Mouse (Mus musculus): ENCODE results near the gene Bpifb2. TPM values are rescaled to one million over a fixed set of nuclear protein-coding genes. Genes with fewer than 3 reads are reported as not detected.

The Bpifb2 gene
- total RNA-seq, 2 experiments from 2014 or later: not detected

DNA sequence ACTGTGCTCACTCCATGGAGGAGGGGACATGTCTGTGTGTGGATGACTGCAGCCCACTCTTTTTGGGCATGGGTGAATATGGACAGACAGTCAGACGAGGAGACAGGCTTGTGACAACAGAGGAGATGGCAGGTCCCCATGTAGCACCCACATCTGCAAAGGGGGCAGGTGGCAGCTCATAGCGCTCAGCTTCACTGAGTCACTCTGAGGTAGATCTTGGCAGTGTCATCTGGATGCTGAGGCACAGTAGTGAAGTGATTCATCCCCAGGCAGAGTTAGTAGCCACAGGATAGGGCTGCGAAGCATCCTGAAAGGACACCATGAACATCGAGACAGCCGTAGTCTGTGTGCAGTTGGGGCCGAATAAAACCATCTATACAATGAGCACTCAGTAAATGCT, 46.4 kb downstream of the Bpifb2 start:
- ATAC-seq (replicated peaks; ENCODE audit: low FRiP score, low TSS enrichment, poor library complexity, severe bottlenecking): no peak

DNA sequence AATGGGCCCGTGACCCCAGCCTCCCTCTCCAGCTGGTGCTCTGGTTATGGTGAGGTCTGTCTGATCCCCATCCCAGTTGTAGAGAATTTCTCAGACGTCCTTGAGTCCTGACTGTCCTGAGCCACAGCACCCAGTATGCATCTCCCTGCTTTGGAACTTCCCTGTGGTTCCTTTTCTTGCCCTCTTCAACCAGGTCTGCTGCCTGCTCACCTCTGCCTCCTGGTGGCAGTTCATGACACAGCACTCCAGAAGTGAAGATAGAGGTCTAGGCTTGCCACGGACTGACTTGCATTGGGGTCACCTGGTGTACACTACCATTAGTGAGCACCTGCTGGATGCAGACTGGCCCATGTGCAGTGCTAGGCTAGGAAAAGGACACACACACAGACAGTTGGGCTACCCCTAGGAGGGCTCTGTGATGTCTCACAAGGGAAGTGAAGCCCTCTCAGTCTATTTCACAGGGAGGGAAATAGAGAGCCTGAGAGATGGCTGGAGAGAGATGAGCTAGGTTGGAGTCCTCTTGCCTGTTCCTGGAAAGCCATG, 55.1 kb downstream of the Bpifb2 start:
- peak; percentile 75 for ATAC-seq (replicated peaks; ENCODE audit: low FRiP score, low TSS enrichment, poor library complexity, severe bottlenecking)

DNA sequence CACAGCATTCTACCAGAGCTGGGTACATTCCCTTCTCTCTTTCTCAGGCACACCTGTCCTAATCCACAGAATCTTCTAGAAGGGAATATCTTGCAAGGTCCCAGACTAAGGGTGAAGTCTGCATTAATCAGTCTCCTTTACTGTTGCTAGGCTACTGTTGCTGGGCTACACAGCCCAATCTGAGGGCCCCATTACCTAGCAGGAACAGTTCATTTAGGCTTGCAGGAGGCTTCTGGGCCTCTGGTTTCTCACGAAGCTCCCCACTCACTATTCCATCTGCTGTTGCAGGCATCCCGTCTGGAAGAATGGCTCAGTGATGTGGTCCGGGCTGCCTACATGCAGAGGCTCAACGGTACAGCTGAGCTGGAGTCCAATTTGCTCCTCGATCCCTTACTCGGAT, 56.3 kb downstream of the Bpifb2 start:
- ATAC-seq (replicated peaks; ENCODE audit: low FRiP score, low TSS enrichment, poor library complexity, severe bottlenecking): no peak

DNA sequence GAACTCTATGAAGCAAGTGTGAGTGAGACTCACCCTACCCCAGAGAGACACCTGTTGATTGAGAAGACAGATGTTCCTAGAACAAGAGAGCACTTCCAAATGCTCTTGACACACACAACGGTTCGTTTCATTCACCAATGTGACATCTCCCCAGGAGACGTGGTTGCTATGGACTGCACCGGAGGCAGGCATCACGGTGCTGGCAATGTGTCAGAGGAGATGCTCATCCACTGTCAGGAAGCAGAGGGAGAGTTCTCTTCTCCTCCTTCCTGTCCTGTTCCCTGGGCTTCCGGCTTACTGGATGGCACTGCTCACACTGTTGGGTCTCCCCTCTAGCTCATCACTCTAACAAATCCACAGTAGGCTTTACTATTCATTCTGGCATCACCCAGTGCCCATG, 58.5 kb downstream of the Bpifb2 start:
- no peak for ATAC-seq (replicated peaks; ENCODE audit: low FRiP score, low TSS enrichment, poor library complexity, severe bottlenecking)

DNA sequence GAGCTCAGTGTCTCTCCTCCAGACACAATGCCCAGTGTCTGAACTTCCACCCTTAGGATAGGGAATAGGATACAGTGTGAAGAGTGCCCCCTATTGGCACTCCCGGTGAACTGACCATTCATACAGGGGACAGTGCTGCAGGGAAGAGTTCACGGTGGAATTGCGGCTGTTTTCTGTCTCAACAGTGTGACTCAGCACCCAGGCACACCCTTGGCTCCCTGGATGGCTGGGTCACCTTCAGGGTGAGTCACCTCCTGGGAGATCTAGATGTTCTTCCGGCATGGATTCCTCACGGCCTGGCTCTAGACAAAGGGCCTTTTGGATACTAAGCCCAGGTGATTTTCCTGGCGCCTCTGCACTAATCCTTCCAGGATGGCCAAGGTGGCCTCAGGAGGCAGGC, 60.5 kb downstream of the Bpifb2 start:
- no peak for ATAC-seq (replicated peaks; ENCODE audit: low FRiP score, low TSS enrichment, poor library complexity, severe bottlenecking)

DNA sequence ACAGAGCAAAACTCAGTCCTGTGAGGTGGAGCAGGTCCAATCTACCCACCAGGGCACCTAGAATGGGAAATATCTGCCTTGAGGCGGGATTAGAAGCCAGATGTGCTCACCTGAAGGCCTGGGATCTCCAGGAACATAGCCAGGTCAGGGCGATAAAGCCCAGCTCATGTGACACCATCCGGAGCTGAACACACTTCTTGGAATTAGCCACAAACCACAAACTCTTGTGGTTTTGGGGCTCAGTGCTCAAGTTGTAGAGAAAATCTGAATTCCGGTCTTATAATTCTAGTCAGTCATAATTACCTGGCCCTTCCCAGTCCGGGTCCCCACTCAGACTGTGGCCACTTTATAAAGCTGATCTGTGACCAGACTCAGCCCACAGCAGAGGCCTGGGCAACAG, 63.0 kb downstream of the Bpifb2 start, which contains the start of gene Bpifb4:
TSS of gene Bpifb4 (plus strand) at position 370 of the 400 bp plus-strand sequence.
- no peak for ATAC-seq (replicated peaks; ENCODE audit: low FRiP score, low TSS enrichment, poor library complexity, severe bottlenecking)

DNA sequence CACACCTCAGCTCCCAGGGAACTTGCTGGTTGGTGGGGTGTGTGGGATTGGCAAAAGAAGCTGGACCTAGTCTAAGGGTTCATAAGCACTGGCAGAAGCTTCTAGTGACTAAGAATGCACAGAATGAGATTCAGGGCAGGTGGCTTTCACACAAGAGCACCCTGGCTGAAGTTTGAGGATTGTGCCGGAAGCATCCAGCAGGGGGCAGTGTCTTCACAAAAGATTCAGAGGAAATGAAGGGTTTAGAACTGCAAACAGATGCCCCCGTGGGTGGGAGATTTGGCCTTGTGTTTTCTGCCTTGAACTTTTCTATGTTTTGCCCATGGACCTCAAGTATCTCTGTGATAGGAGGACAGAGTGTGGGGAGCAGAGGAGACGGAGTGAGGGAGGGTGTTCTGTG, 68.7 kb downstream of the Bpifb2 start:
- ATAC-seq (replicated peaks; ENCODE audit: low FRiP score, low TSS enrichment, poor library complexity, severe bottlenecking): peak; percentile 48; the same call in 1 of the 2 replicates

DNA sequence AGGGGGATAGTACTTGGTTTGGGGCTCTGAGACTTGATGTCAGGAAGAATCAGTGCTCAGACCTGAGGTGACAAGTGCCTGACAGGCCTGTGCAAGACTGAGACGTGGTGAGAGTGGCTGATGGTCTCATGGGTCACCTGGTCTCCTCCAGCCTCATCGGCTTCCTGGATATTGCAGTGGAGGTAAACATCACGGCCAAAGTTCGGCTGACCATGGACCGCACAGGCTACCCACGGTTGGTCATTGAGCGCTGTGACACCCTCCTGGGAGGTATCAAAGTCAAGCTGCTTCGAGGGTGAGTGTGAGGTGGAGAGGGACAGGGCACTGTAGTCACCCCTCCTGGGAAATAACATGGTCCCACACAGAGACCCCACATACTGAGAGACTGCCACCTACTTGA, 69.7 kb downstream of the Bpifb2 start:
- no peak for ATAC-seq (replicated peaks; ENCODE audit: low FRiP score, low TSS enrichment, poor library complexity, severe bottlenecking)

Other genes with a start within 250 kb of the Bpifb2 start
- 25.8 and 35.8 TPM in 2 replicates for gene Commd7, start 242.3 kb upstream of the Bpifb2 start, total RNA-seq (2014; fragmentation: Nextera tagmentation)
- 22.3 and 24.1 TPM in 2 replicates for gene Commd7, start 242.3 kb upstream of the Bpifb2 start, total RNA-seq (2017)
- gene Dnmt3b, start 225.6 kb upstream of the Bpifb2 start, total RNA-seq (2014; fragmentation: Nextera tagmentation): 20.2 and 22.1 TPM in 2 replicates
- 13.4 and 18.0 TPM in 2 replicates for gene Dnmt3b, start 225.6 kb upstream of the Bpifb2 start, total RNA-seq (2017)
- 1.4 and 1.5 TPM in 2 replicates for gene Dnmt3c, start 178.4 kb upstream of the Bpifb2 start, total RNA-seq (2014; fragmentation: Nextera tagmentation)
- gene Dnmt3c, start 178.4 kb upstream of the Bpifb2 start, total RNA-seq (2017): 0.47 and 0.53 TPM in 2 replicates
- gene Mapre1, start 133.8 kb upstream of the Bpifb2 start, total RNA-seq (2014; fragmentation: Nextera tagmentation): 109 and 127 TPM in 2 replicates
- gene Mapre1, start 133.8 kb upstream of the Bpifb2 start, total RNA-seq (2017): 243 and 279 TPM in 2 replicates
- 0.76 and 0.82 TPM in 2 replicates for gene Efcab8, start 95.1 kb upstream of the Bpifb2 start, total RNA-seq (2014; fragmentation: Nextera tagmentation)
- gene Efcab8, start 95.1 kb upstream of the Bpifb2 start, total RNA-seq (2017): not detected in 2 replicates
- gene Sun5, start 4.0 kb upstream of the Bpifb2 start, total RNA-seq (2014; fragmentation: Nextera tagmentation): not detected in 2 replicates
- gene Sun5, start 4.0 kb upstream of the Bpifb2 start, total RNA-seq (2017): not detected in 2 replicates
- not detected in 2 replicates for gene Bpifb6, start 25.3 kb downstream of the Bpifb2 start, total RNA-seq (2014; fragmentation: Nextera tagmentation)
- gene Bpifb6, start 25.3 kb downstream of the Bpifb2 start, total RNA-seq (2017): not detected in 2 replicates
- not detected in 2 replicates for gene Bpifb3, start 43.2 kb downstream of the Bpifb2 start, total RNA-seq (2014; fragmentation: Nextera tagmentation)
- gene Bpifb3, start 43.2 kb downstream of the Bpifb2 start, total RNA-seq (2017): not detected in 2 replicates
- not detected in 2 replicates for gene Bpifb4, start 63.2 kb downstream of the Bpifb2 start, total RNA-seq (2014; fragmentation: Nextera tagmentation)
- gene Bpifb4, start 63.2 kb downstream of the Bpifb2 start, total RNA-seq (2017): not detected in 2 replicates
- not detected in 2 replicates for gene Bpifa6, start 99.9 kb downstream of the Bpifb2 start, total RNA-seq (2014; fragmentation: Nextera tagmentation)
- gene Bpifa6, start 99.9 kb downstream of the Bpifb2 start, total RNA-seq (2017): not detected in 2 replicates
- not detected in 2 replicates for gene Bpifa2, start 133.2 kb downstream of the Bpifb2 start, total RNA-seq (2014; fragmentation: Nextera tagmentation)
- not detected in 2 replicates for gene Bpifa2, start 133.2 kb downstream of the Bpifb2 start, total RNA-seq (2017)

Data from megakaryocyte-erythroid progenitor cell, adult 5-6 weeks (primary cell).